Mouse (Mus musculus) stomach, postnatal 0 days (tissue): ENCODE measurements at regions not wholly inside any gene's neighbourhood (a gene's known extent, or its start where the extent isn't known, plus 50 kb on each side); places are given as distances from the start of the nearest gene placed in this dataset.

ENCODE experiments used
- CTCF ChIP-seq: IDR thresholded peaks from 2 replicates; pipeline ENCODE4 v1.5.1; 2016; ENCODE audit warnings: antibody characterized with exemption, low read depth, mild to moderate bottlenecking, moderate library complexity
- EP300 ChIP-seq: optimal IDR thresholded peaks from 2 replicates; pipeline ENCODE3; 2016; ENCODE audit warnings: antibody characterized with exemption

DNA sequence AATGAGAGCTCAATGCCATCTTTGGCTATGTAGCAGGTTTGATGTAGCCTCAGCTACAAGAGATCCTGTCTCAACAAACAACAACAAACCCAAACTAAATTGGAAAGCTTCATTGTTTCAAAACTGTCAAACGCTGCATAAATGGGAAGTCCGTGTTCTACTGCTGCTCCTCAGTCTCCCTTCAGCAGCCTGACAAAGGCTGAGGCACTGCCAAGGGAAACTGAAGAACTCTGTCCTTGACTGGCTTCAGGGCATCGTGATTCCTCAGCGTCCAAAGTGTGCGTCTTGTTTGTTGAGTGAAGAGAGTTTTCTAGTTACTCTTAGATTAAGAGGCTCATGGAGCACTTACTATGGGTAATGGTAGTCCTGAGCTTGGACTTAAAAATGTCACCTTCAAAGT, 100.7 kb downstream of the Rgs2 start:
- no peak for TF ChIP-seq CTCF
- TF ChIP-seq EP300, result no peak
